ENCODE assay signal across 11 mouse cellular contexts in genomic region chr6:128070921-128071558, GRCm38 (mm10).
DNase-seq lines count a peak whose midpoint lies in the region; ATAC-seq lines count a peak whose summit lies in the region.
"Had no signal": no experiment of that assay in that cellular context is flagged by ENCODE, and none has a peak within 500 bp of the region (broad histone marks: within the 10 kb centered on the region; RNA-seq: fewer than 3 reads in every experiment).

No protein-coding gene starts in this region.

- ATAC-seq in heart, embryonic 11.5 days (replicated peaks; ENCODE audit: insufficient number of reproducible peaks, low FRiP score, low TSS enrichment) = no peak
- ATAC-seq in hindbrain, embryonic 15.5 days (ENCODE audit: low FRiP score, low read depth) = no peak

- H3K27ac ChIP-seq in heart, embryonic 11.5 days (ENCODE audit: low read depth, low read length) = peak overlapping the region; percentile 64; the same call in 1 of the 2 replicates
- peak overlapping the region; percentile 54; the same call in 1 of the 2 replicates for H3K27ac ChIP-seq in hindbrain, embryonic 15.5 days (replicated peaks)

- no peak overlapping the region for H3K4me3 ChIP-seq in heart, embryonic 11.5 days (ENCODE audit: low read depth, low read length)
- no peak overlapping the region for H3K4me3 ChIP-seq in hindbrain, embryonic 15.5 days

- no peak overlapping the region for H3K4me2 ChIP-seq in heart, embryonic 11.5 days
- H3K4me2 ChIP-seq in hindbrain, embryonic 15.5 days = no peak overlapping the region

- no peaks in the 10 kb centered on the region for H3K9me3 ChIP-seq in heart, embryonic 11.5 days (replicated peaks; ENCODE audit: control insufficient read depth, low read length)
- H3K9me3 ChIP-seq in hindbrain, embryonic 15.5 days = no peaks in the 10 kb centered on the region

- no peak for DNase-seq in heart, adult 9 months (ENCODE audit: low spot score in 2 of 2)
- peak; percentile 39 for DNase-seq in Muller cell, postnatal 12 days (ENCODE audit: inconsistent ontology term)
- peak; percentile 72 to 77 for DNase-seq in cerebellum, postnatal 25 days
- DNase-seq in lung, postnatal 14 days = no peak
- no peak for DNase-seq in yolk sac, embryonic 10.5 days (ENCODE audit: low spot score)
- no peak for DNase-seq in kidney, postnatal 36 days
- DNase-seq: adrenal gland, adult 2 months; gastrocnemius, postnatal 25 days; kidney, adult 2 months had no signal

- H3K9ac ChIP-seq in heart, embryonic 11.5 days (ENCODE audit: low read depth, low read length) = no peak overlapping the region
- no peak overlapping the region for H3K9ac ChIP-seq in hindbrain, embryonic 15.5 days

- H3K4me1 ChIP-seq in heart, embryonic 11.5 days (ENCODE audit: control insufficient read depth, insufficient read depth, low read length) = peaks cover 51% of the 10 kb centered on the region
- peaks cover 20% of the 10 kb centered on the region for H3K4me1 ChIP-seq in hindbrain, embryonic 15.5 days (replicated peaks)

- H3K27me3 ChIP-seq in heart, embryonic 11.5 days (ENCODE audit: control insufficient read depth, insufficient read depth, low read length) = no peaks in the 10 kb centered on the region
- H3K27me3 ChIP-seq in hindbrain, embryonic 15.5 days = no peaks in the 10 kb centered on the region

- 73% methylated on average over 12 of the region's 12 CpGs for whole genome bisulfite sequencing in heart, embryonic 11.5 days (ENCODE audit: insufficient replicate concordance)
- 58% methylated on average over 12 of the region's 12 CpGs for WGBS in hindbrain, embryonic 15.5 days

- H3K36me3 ChIP-seq in heart, embryonic 11.5 days (ENCODE audit: control insufficient read depth, insufficient read depth, low read length) = no peaks in the 10 kb centered on the region
- no peaks in the 10 kb centered on the region for H3K36me3 ChIP-seq in hindbrain, embryonic 15.5 days

Comparison
In these comparisons a context has a peak if more than half of its experiments do, and no peak if none do; other contexts are left out.
1. DNase-seq: peak in Muller cell, postnatal 12 days (single experiment) and cerebellum, postnatal 25 days (2 of 2); none in heart, adult 9 months (0 of 2), lung, postnatal 14 days (single experiment), yolk sac, embryonic 10.5 days (single experiment) and kidney, postnatal 36 days (0 of 2).